Mouse (Mus musculus) C2C12 (cell line): ENCODE data around the gene Raver2. TPM values are rescaled to one million over a fixed set of nuclear protein-coding genes. Genes with fewer than 3 reads are reported as not detected.

Experiments used
- H3K27me3 ChIP-seq: one replicate; pipeline ENCODE4 v1.6.1; 2011; ENCODE audit not compliant: control insufficient read depth, insufficient read depth, insufficient read length
- H3K36me3 ChIP-seq: one replicate; pipeline ENCODE4 v1.6.1; 2011; ENCODE audit not compliant: control insufficient read depth, insufficient read depth
- H3K4me3 ChIP-seq: one replicate; pipeline ENCODE4 v1.5.1; 2011; ENCODE audit warnings: mild to moderate bottlenecking, control low read depth; ENCODE audit not compliant: poor library complexity, insufficient read depth, severe bottlenecking
- H3K79me2 ChIP-seq: one replicate; pipeline ENCODE4 v1.6.1; 2011; ENCODE audit not compliant: control insufficient read depth, insufficient read depth
- H3K79me3 ChIP-seq: one replicate; pipeline ENCODE4 v1.6.1; 2011; ENCODE audit warnings: low read depth, control low read depth
- H3ac ChIP-seq: one replicate; pipeline ENCODE3; 2011; ENCODE audit warnings: low read depth; ENCODE audit not compliant: control insufficient read depth, insufficient read length
- CEBPB ChIP-seq: IDR thresholded peaks from one replicate; pipeline ENCODE4 v1.6.1; 2011; ENCODE audit warnings: low read depth, mild to moderate bottlenecking, control low read depth, moderate library complexity
- CTCF ChIP-seq: IDR thresholded peaks from one replicate; pipeline ENCODE4 v1.5.1; 2011; ENCODE audit not compliant: control insufficient read depth, insufficient read depth, insufficient read length
- FOSL1 ChIP-seq: IDR thresholded peaks from one replicate; pipeline ENCODE4 v1.8.0; 2011; ENCODE audit warnings: mild to moderate bottlenecking, low read length; ENCODE audit not compliant: poor library complexity, insufficient read depth, severe bottlenecking
- MAX ChIP-seq: IDR thresholded peaks from one replicate; pipeline ENCODE4 v1.6.1; 2011; ENCODE audit warnings: mild to moderate bottlenecking, control low read depth
- MYOD1 ChIP-seq: IDR thresholded peaks from one replicate; pipeline ENCODE4 v1.6.1; 2011; ENCODE audit warnings: low read depth; ENCODE audit not compliant: control insufficient read depth, insufficient read length
- MYOG ChIP-seq: IDR thresholded peaks from one replicate; pipeline ENCODE4 v1.6.1; 2011; ENCODE audit not compliant: control insufficient read depth, insufficient read length; ENCODE audit errors: extremely low read depth
- USF1 ChIP-seq: IDR thresholded peaks from one replicate; pipeline ENCODE4 v1.6.1; 2011; ENCODE audit warnings: low read depth, mild to moderate bottlenecking, control low read depth, moderate library complexity
- polyA plus RNA-seq: library from polyadenylated mRNA; unstranded; fragments of >200 nt; fragmentation: generic; extraction: Trizol; gene quantifications from one replicate; pipeline ENCODE4 v1.2.1, GENCODE M21; 2012; ENCODE audit warnings: missing spikeins

Raver2 gene
- polyA plus RNA-seq, 1 experiment, result 0.04 TPM

DNA sequence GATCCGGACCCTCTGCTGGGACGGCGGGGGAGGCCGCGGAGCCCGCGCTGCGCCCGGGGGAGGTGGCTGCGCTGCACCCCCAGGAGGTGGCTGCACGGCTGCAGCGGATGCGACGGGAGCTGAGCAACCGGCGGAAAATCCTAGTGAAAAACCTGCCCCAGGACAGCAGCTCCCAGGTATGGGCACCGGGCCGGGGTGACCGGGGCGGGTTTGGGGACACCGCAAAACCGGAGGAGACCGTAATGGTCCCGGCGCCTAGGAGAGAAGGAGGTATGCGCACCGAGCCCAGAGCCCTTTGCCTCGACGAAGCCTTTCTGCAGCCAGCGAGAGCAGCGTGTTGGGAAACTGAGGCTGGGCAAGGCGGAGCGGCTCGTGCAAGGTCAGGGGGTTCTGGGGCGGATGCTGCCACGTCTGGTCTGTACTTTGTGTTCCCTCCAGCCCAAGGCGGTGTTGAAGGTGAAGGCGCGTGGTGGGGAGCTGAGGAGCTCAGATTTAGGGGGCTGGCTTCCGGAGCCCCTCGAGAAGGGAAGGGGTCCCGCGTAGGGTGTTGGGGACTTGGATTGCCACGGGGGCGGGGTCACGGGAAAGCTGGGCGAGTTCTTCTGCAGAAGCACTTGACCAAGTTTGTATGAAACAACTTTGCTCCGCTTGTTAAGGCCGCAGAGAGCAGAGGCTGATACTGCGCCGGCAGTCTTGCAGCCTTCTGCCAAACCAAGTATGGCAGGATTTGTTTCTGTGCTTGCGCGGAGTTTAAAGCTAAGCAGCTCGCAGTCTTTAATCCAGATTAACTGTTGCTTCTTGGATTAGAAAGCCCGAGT lies 580 bp downstream of the Raver2 start:
- Histone ChIP-seq H3K4me3 (no peak overlapping the region), H3K79me3 (no peaks in the 10 kb centered on the region), H3K27me3 (peaks cover 8% of the 10 kb centered on the region), H3K36me3 (no peaks in the 10 kb centered on the region), H3K79me2 (no peaks in the 10 kb centered on the region), H3ac (no peak overlapping the region)
- TF ChIP-seq CEBPB (no peak), USF1 (no peak), CTCF (no peak), MAX (no peak), FOSL1 (no peak), MYOD1 (no peak), MYOG (no peak)

DNA sequence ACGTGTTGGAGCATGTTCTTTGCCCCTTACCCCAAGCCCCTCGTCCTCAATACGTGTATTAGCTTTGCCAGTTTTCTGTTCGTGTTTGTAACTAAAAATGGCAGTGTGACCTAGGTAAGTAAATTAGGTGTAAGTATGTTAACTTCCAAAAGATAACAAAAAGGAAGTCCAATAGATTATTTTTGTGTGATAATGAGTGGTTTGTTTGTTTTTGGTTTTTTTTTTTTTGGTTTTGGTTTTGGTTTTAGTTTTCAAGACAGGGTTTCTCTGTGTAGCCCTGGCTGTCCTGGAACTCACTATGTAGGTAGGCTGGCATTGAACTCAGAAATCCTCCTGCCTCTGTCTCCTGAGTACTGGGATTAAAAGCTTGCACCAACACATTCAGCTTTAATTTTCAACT lies 2.8 kb downstream of the Raver2 start:
- peaks cover 8% of the 10 kb centered on the region for H3K27me3 ChIP-seq
- H3K4me3 ChIP-seq, result no peak overlapping the region
- no peak for TF ChIP-seq CEBPB
- no peak for TF ChIP-seq USF1
- TF ChIP-seq MAX, result no peak
- no peak for TF ChIP-seq FOSL1
- TF ChIP-seq MYOG, result no peak
- no peak for TF ChIP-seq CTCF
- no peak for TF ChIP-seq MYOD1
- H3K79me2 ChIP-seq, result no peaks in the 10 kb centered on the region
- H3K79me3 ChIP-seq, result no peaks in the 10 kb centered on the region
- no peaks in the 10 kb centered on the region for H3K36me3 ChIP-seq
- no peak overlapping the region for H3ac ChIP-seq

DNA sequence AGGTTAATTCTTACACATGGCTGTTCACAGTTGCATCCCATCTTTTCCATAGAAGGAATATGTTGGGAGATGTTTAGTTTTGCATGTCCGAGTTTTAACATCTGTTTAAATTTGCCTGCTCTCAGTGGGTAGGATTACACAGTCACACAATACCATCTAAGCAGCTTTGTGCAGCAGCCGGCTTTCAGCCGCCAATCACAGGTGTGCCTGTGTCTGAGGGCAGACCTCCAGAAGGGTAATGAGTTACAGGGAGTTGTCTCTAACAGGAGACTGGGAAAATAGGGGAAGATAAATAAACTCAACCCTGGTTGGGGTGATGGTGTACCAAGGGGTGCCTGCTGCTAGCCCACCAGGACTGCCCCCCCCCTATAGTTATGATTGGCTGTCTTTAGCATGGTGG lies 7.6 kb downstream of the Raver2 start:
- Histone ChIP-seq H3K4me3 (no peak overlapping the region), H3K79me2 (no peaks in the 10 kb centered on the region), H3ac (no peak overlapping the region), H3K27me3 (no peaks in the 10 kb centered on the region), H3K36me3 (no peaks in the 10 kb centered on the region), H3K79me3 (no peaks in the 10 kb centered on the region)
- no peak for TF ChIP-seq FOSL1
- no peak for TF ChIP-seq USF1
- no peak for TF ChIP-seq CTCF
- no peak for TF ChIP-seq MYOD1
- TF ChIP-seq CEBPB, result no peak
- no peak for TF ChIP-seq MYOG
- TF ChIP-seq MAX, result no peak

DNA sequence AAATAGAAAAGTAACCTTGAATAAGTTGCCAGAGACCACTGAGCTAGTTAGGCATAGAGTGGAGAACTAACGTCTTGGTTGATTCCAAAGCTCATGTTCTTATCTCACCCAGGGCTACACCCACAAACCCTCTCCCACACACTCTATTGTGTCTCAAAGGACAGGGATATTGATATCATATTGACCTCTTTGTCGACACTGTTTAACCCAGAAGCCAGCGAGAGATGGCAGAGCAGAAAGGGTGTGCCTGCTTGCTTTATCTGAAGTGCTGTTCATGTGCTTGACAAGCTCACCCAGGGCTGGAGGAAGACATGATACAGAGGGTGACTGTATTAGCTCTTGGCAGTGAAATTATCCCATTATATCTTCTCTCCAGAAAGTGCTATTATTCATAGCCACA lies 11.2 kb downstream of the Raver2 start:
- Histone ChIP-seq H3K79me2 (no peaks in the 10 kb centered on the region), H3K79me3 (no peaks in the 10 kb centered on the region), H3K36me3 (no peaks in the 10 kb centered on the region), H3K27me3 (no peaks in the 10 kb centered on the region), H3ac (no peak overlapping the region), H3K4me3 (no peak overlapping the region)
- no peak for TF ChIP-seq CTCF

DNA sequence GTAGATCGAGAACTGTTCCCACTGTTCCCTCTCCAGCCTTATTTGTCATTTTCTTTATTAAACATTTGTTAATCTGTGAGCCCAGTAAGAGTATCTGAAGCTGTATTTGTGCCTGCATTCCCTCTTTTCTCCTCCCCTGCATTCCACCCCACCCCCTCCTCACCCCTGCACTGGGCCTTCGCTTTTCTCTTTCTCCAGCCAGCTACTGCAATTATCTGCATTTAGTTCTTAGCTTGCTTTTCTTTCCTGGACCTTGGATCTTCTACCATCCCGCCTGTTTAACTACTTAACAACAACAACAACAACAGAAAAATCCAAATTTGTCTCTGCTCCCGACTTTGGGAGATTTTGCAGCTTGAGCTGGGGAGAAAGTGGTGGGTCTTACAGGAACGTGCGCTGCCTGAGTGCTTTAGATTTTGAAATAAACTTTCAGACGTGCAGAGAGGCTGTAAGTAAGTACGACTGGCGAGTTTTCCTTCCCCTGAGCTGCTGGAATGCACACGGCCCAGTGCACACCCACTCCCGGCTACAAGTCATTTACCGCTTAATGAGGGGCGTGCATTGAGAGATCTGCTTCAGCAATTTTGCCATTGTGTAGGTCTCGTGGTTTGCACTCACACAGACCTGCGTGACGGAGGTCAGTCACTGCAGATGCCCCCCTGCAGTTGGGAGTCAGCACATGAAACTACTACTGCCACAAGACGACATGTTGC lies 13.5 kb downstream of the Raver2 start:
- Histone ChIP-seq H3K36me3 (no peaks in the 10 kb centered on the region), H3ac (no peak overlapping the region), H3K4me3 (no peak overlapping the region), H3K27me3 (no peaks in the 10 kb centered on the region), H3K79me2 (no peaks in the 10 kb centered on the region), H3K79me3 (no peaks in the 10 kb centered on the region)
- no peak for TF ChIP-seq FOSL1
- TF ChIP-seq MAX, result no peak
- TF ChIP-seq CEBPB, result no peak
- TF ChIP-seq MYOG, result no peak
- TF ChIP-seq CTCF, result no peak
- TF ChIP-seq MYOD1, result no peak

DNA sequence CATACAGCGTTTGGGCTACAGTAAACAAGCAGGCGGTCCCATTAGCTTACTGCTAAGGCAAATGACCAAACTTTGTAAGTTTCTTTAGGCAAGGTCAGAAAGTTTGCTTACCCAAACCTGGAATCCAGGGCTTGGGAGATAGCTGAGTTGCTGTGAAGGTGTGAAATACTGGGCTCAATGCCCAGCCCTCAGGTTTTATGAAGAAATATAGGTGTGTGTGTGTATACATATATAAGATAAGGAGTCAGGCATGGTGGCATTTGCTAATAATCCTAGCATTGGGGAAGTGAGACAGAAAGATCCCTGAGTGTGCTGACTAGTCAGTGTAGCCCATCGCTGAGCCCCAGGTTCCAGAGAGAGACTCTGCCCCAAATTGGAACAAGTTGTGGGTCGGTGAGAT lies 16.1 kb downstream of the Raver2 start:
- TF ChIP-seq CTCF, result no peak
- H3K27me3 ChIP-seq, result peaks cover 4% of the 10 kb centered on the region
- no peaks in the 10 kb centered on the region for H3K36me3 ChIP-seq
- H3K79me3 ChIP-seq, result no peaks in the 10 kb centered on the region
- H3K79me2 ChIP-seq, result no peaks in the 10 kb centered on the region
- no peak overlapping the region for H3ac ChIP-seq
- H3K4me3 ChIP-seq, result no peak overlapping the region
